Mouse (Mus musculus) limb, embryonic 11.5 days (tissue): ENCODE measurements around the gene Tmem63b. TPM values are rescaled to one million over a fixed set of nuclear protein-coding genes. Genes with fewer than 3 reads are reported as not detected.

ENCODE experiments used
- ATAC-seq: fragments of 200-750 bp; cut with Nextera tagmentation; 2 replicates; pipeline ENCODE4 v1.8.0; 2017; ENCODE audit warnings: low read depth; ENCODE audit not compliant: insufficient number of reproducible peaks, low FRiP score, low TSS enrichment
- DNase-seq: peaks from one replicate; pipeline ENCODE4 v3.0.0-alpha.2; 2015; ENCODE audit warnings: low spot score
- H3K27ac ChIP-seq: fragments of 300-500 bp; sonication (generic); replicated peaks from 2 replicates; pipeline ENCODE4 v1.5.1; 2014; ENCODE audit warnings: low read depth, mild to moderate bottlenecking, low read length
- H3K27me3 ChIP-seq: fragments of 300-500 bp; sonication (generic); 2 replicates; pipeline ENCODE4 v1.6.1; 2014; ENCODE audit warnings: mild to moderate bottlenecking, low read length, mixed read lengths; ENCODE audit not compliant: control insufficient read depth, insufficient read depth
- H3K36me3 ChIP-seq: fragments of 300-500 bp; sonication (generic); 2 replicates; pipeline ENCODE4 v1.6.1; 2014; ENCODE audit warnings: mild to moderate bottlenecking, low read length, moderate library complexity, mixed read lengths; ENCODE audit not compliant: control insufficient read depth, insufficient read depth
- H3K4me1 ChIP-seq: fragments of 300-500 bp; sonication (generic); 2 replicates; pipeline ENCODE4 v1.6.1; 2014; ENCODE audit warnings: low read length, mixed read lengths; ENCODE audit not compliant: control insufficient read depth, insufficient read depth
- H3K4me2 ChIP-seq: fragments of 300-500 bp; sonication (generic); 2 replicates; pipeline ENCODE4 v1.6.1; 2014; ENCODE audit warnings: low read depth, mild to moderate bottlenecking, moderate library complexity; ENCODE audit not compliant: severe bottlenecking
- H3K4me3 ChIP-seq: fragments of 300-500 bp; sonication (generic); 2 replicates; pipeline ENCODE4 v1.5.1; 2014; ENCODE audit warnings: low read depth, low read length
- H3K9ac ChIP-seq: fragments of 300-500 bp; sonication (generic); 2 replicates; pipeline ENCODE4 v1.6.1; 2014; ENCODE audit warnings: mild to moderate bottlenecking, low read length
- H3K9me3 ChIP-seq: fragments of 300-500 bp; sonication (generic); 2 replicates; pipeline ENCODE4 v1.6.1; 2016; ENCODE audit warnings: low read length; ENCODE audit not compliant: control insufficient read depth
- WGBS: fragments of 180-500 bp; shearing (Covaris S2); extraction: QIAGEN DNeasy Blood & Tissue Kit; methylation state at CpG from one replicate; pipeline ENCODE4 v1.1.7; 2014; 5-methylcytosine and 5-hydroxymethylcytosine counted together
- polyA plus RNA-seq: library from polyadenylated mRNA; unstranded; fragments of >200 nt; fragmentation: Nextera tagmentation; extraction: Ambion mirVana; gene quantifications from 2 replicates; pipeline ENCODE4 v1.2.1, GENCODE M21; 2014

Gene Tmem63b
- polyA plus RNA-seq, 1 experiment from 2014 or later: 23.3 TPM

GRCm38 (mm10) chr17:45689120-45689519 lies 2.4 kb upstream of the Tmem63b start:
- no peak overlapping the region for H3K4me3 ChIP-seq
- H3K27ac ChIP-seq: no peak overlapping the region
- H3K4me2 ChIP-seq: no peak overlapping the region
- no peaks in the 10 kb centered on the region for H3K9me3 ChIP-seq
- H3K4me1 ChIP-seq: peaks cover 12% of the 10 kb centered on the region
- WGBS: 87% methylated on average over 9 of the region's 9 CpGs
- H3K27me3 ChIP-seq: no peaks in the 10 kb centered on the region
- no peak for DNase-seq
- H3K36me3 ChIP-seq: no peaks in the 10 kb centered on the region
- no peak overlapping the region for H3K9ac ChIP-seq
- ATAC-seq: no peak

GRCm38 (mm10) chr17:45686093-45686619 lies 549 bp downstream of the Tmem63b start, which contains the start of gene Mrpl14:
Gene Mrpl14, plus strand, starts transcription at chr17:45686322.
- ATAC-seq (peak; percentile 78), DNase-seq (peak; percentile 95)
- Histone ChIP-seq H3K4me2 (peak within 1 kb of the TSS; percentile 91), H3K4me1 (peaks cover 12% of the 10 kb centered on the region), H3K9ac (peak within 1 kb of the TSS; percentile 81), H3K9me3 (no peaks in the 10 kb centered on the region), H3K36me3 (no peaks in the 10 kb centered on the region), H3K27me3 (no peaks in the 10 kb centered on the region), H3K4me3 (peak within 1 kb of the TSS; percentile 84), H3K27ac (peak within 1 kb of the TSS; percentile 51; the same call in 1 of the 2 replicates)
- 0% methylated on average over 37 of the region's 50 CpGs for WGBS

- under 1% methylated on average over 58 of the region's 58 CpGs for WGBS
- Histone ChIP-seq H3K9me3 (no peaks in the 10 kb centered on the region), H3K27ac (peak overlapping the region; percentile 51; the same call in 1 of the 2 replicates), H3K4me3 (peak overlapping the region; percentile 84), H3K36me3 (no peaks in the 10 kb centered on the region), H3K4me1 (peaks cover 18% of the 10 kb centered on the region), H3K9ac (peak overlapping the region; percentile 81), H3K4me2 (peak overlapping the region; percentile 91), H3K27me3 (no peaks in the 10 kb centered on the region)
- DNase-seq (peak; percentile 72), ATAC-seq (peak; percentile 55)
These were observed 1.3 kb downstream of the Tmem63b start for GRCm38 (mm10) chr17:45685171-45686092.

GRCm38 (mm10) chr17:45684667-45685131 lies 2.0 kb downstream of the Tmem63b start:
- Histone ChIP-seq H3K27me3 (no peaks in the 10 kb centered on the region), H3K4me2 (peak overlapping the region; percentile 91), H3K9me3 (no peaks in the 10 kb centered on the region), H3K27ac (no peak overlapping the region; the same call in 1 of the 2 replicates), H3K4me3 (peak overlapping the region; percentile 84), H3K9ac (peak overlapping the region; percentile 81), H3K36me3 (no peaks in the 10 kb centered on the region), H3K4me1 (peaks cover 18% of the 10 kb centered on the region)
- no peak for DNase-seq
- WGBS: 31% methylated on average over 14 of the region's 14 CpGs
- ATAC-seq: no peak

DNA sequence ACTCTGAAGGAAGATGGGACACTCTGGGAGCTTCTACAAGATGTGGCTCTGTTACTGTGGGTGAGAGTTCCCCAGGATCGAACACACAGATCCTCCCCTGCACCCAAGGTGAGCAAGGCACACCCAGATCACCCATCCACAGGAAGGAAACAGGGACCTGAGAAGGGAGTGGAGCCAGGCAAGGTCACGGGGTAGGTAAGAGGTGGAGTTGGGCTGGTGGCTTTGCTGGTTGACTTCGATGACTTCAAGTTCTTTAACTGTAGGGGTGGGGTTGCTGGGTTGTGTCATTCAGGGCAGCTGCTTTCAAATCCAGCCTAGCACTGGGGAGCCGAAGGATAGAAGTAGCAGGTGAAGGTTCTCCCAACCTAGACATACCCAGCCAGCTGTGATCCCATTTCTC lies 3.9 kb downstream of the Tmem63b start:
- Histone ChIP-seq H3K9ac (no peak overlapping the region), H3K4me1 (peaks cover 18% of the 10 kb centered on the region), H3K4me3 (no peak overlapping the region), H3K9me3 (no peaks in the 10 kb centered on the region), H3K36me3 (no peaks in the 10 kb centered on the region), H3K27me3 (no peaks in the 10 kb centered on the region), H3K4me2 (no peak overlapping the region), H3K27ac (no peak overlapping the region)
- ATAC-seq (no peak), DNase-seq (no peak)
- WGBS: 89% methylated on average over 4 of the region's 4 CpGs

DNA sequence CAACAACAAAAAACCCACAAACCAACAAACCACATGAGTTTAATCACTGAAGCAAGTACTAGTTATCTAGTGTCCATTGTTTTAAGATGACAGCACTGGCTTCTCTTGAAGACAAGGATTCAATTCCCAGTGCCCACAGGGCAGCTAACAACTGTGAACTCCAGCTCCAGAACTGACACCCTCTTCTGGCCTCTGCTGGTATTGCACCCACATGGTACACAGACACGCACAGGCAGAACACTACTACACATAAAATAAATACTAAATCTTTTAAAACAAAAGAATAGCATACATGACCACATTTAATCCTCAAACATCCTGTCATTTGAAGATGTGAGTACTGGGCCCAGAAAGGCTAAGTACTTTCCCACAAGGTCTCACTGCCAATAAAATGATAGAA lies 5.1 kb downstream of the Tmem63b start:
- ATAC-seq (no peak), DNase-seq (peak; percentile 57)
- no peaks in the 10 kb centered on the region for H3K9me3 ChIP-seq
- no peaks in the 10 kb centered on the region; the same call in 1 of the 2 replicates for H3K36me3 ChIP-seq
- H3K4me1 ChIP-seq: peaks cover 13% of the 10 kb centered on the region
- H3K27me3 ChIP-seq: no peaks in the 10 kb centered on the region
- no peak overlapping the region for H3K27ac ChIP-seq
- H3K4me3 ChIP-seq: no peak overlapping the region
- no peak overlapping the region for H3K9ac ChIP-seq
- no peak overlapping the region for H3K4me2 ChIP-seq
- WGBS: 97% methylated on average over 1 of the region's 1 CpGs

DNA sequence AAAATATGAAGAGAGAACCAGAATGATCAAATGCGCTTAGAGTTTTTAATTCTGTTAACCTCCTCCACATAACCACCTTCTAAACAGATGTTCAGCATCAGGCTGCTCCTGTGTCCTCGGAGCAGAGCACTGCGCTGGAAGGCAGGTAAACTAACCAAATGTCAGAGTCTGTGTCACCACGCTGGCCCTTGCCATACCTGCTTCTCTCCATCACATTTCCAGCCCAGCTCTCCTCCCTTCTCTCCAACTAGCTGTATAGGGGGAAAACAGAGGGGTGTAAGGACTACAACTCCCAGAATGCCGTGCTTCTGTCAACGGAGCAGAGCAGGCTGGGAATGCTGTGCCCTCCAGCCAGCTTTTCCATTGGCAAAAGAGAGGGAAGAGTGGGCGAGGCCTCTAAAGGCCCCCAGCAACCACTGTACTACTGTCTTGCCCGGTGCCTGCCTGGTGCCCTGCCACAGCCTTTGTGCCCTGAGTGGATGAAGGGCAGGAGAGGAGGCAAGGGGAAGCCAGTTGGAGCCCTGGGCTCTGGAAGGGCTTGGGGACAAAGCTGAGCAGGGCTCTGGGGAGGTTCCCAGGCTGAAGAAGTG lies 6.2 kb downstream of the Tmem63b start:
- Histone ChIP-seq H3K9me3 (no peaks in the 10 kb centered on the region), H3K36me3 (peaks cover 2% of the 10 kb centered on the region; the same call in 1 of the 2 replicates), H3K4me3 (no peak overlapping the region; the same call in 1 of the 2 replicates), H3K27me3 (no peaks in the 10 kb centered on the region), H3K4me1 (peaks cover 13% of the 10 kb centered on the region), H3K27ac (no peak overlapping the region), H3K9ac (0 out of 2 replicates have a peak overlapping the region, but pooled peaks have one; percentile 32), H3K4me2 (peak overlapping the region; percentile 7; the same call in 1 of the 2 replicates)
- no peak for ATAC-seq
- 51% methylated on average over 8 of the region's 8 CpGs for WGBS
- DNase-seq: peak; percentile 65

GRCm38 (mm10) chr17:45678106-45678505 lies 8.6 kb downstream of the Tmem63b start:
- Histone ChIP-seq H3K9ac (no peak overlapping the region), H3K27me3 (no peaks in the 10 kb centered on the region), H3K4me2 (no peak overlapping the region; the same call in 1 of the 2 replicates), H3K4me1 (peaks cover 6% of the 10 kb centered on the region), H3K27ac (no peak overlapping the region), H3K4me3 (no peak overlapping the region), H3K36me3 (peaks cover 7% of the 10 kb centered on the region; the same call in 1 of the 2 replicates), H3K9me3 (no peaks in the 10 kb centered on the region)
- ATAC-seq (no peak), DNase-seq (peak; percentile 76)
- 36% methylated on average over 7 of the region's 7 CpGs for WGBS
